Mouse (Mus musculus): ENCODE results near the gene Lrrfip2.
A peak's percentile ranks its signal among the peaks of the same experiment; 100 is the strongest.

The Lrrfip2 gene

DNA sequence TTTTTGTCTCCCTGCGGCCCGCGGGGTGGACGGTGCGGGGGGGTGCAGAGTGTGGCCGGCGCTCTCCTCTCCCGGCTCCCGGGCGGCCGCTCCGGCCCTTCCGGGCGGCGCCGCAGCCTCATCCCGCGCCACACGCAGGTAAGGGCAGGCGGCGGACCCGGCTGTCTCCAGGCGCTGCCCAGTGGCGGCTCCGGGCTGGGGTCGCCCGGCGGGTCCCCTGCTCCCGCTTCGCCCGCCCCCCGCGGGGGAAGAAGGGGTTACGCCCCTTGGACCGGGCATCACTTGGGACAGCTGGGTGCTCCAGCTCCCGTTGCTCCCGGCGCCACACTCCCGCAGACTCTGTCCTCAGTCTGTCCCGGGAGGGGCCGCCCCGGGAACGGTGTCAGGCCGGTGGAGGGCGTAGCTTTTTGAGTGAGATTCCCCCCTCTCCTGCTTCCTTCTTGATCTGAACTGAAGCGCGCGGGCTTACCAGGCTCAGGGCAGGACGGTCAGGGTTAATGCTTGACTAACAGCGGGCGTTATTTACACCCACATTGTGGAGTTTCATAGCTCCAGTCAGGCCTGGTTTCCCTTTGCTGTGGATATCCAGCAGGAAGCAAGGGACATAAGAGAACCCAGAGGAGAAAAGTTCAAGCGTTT is 979 bp downstream of the Lrrfip2 start:
- peak; percentile 69 for DNase-seq (ENCODE audit: low spot score)

DNA sequence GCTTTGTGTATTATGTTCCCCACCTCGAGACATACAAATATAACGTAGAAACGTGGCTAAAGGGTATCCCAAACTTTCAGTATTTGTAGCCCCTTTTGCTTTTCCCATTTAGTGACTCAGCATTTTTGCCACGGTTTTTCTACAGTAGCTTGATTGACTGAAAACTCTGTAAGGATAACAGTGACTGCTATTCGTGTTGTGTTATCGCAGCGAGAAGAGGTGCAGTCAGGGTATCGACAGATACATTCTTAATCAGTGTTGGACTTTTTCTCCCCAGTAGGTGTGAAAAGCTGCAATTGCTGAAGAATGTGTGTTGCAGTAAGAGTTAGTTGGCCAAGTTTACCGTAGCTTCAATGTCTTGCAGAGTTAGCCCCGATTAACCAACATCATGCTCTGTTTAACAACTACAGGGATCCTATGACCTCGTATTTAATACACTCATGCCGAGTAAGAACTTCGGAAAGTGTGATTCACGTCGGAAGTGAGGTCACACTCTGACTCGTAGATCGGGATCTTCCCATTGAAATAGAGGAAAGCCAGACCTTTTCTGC is 1.6 kb downstream of the Lrrfip2 start:
- DNase-seq (ENCODE audit: low spot score) = peak; percentile 59

DNA sequence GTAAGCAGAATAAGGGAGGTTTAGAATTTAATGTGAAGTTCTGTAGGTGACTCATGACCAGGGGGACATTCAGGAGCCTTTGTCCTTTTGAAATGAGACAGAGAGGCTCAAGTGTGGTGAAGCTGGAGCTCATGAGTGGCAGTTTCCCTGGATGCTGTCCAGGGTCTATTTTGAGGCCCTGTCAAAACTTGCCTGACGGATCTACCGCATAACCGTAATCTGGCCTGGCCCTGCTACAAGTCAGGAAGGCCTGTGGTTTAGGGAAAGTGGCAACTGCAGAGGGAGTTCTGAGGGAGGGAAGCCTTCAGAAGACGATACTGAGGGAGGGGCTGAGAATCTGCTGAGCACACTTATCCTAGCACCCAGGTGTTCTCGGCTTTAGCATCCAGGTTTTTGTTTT is 5.1 kb downstream of the Lrrfip2 start:
- DNase-seq (ENCODE audit: low spot score) = no peak

DNA sequence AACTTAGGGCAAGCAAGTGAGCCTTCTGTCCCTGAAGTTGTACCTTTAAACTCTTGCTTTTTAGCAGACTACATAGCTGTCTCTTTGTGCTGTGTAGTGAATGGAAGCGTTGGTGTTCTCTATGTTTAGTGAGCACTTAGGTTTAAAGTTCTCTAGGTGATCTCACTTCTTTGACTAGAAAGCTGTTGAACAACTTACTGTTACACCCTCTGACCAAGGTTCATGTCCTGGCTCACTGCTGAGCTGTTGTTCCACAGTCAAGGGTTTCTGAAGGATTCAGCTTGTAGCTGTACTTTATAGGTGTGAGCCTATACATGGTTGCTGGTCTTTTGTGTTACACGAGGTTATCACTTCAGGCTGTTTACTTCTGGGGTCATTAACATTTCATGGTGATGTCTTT is 5.9 kb downstream of the Lrrfip2 start:
- DNase-seq (ENCODE audit: low spot score) = no peak

DNA sequence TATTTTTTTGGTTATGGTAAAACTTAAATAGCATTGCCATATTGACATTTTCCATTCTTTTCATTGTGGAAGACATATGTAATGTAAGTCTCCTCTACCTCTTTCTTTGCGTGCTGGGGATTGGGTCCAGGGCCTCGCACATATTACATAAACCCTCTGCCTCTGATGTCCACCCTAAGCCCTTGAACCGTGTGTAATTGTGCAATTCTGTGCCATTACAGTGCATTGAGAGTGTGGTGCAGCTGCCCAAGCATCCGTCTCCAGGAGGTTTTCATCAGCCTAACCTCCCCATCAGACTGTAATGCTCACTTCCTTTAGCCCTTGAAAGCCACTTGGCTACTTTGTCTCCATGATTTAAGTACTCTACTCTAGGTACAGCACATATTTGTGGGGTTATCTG is 7.0 kb downstream of the Lrrfip2 start:
- DNase-seq (ENCODE audit: low spot score) = no peak

- no peak for DNase-seq (ENCODE audit: low spot score)
These were observed 9.3 kb downstream of the Lrrfip2 start for GRCm38 (mm10) chr9:111126735-111127134.

DNA sequence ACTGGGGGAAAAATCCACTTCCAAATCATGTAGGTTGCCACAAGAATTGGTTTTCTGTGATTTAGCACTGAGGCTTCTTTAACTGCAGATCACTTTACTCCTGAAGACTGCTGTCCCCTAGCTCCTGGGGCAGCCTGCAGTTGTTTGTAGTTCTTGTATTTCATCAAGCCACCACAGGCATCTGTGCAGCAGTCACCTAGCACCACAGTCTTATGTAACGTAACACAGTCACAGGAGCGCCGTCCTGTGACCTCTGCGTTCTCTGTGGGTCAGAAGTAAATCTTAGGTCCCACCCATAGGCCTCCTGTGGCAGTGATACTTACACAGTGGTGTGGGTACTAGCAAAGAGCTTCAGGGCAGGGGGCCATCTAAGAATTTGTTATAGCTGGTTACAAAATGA is 10.4 kb downstream of the Lrrfip2 start:
- DNase-seq (ENCODE audit: low spot score) = no peak

- no peak for DNase-seq (ENCODE audit: low spot score)
These were observed 12.7 kb downstream of the Lrrfip2 start for GRCm38 (mm10) chr9:111130126-111130525.

DNA sequence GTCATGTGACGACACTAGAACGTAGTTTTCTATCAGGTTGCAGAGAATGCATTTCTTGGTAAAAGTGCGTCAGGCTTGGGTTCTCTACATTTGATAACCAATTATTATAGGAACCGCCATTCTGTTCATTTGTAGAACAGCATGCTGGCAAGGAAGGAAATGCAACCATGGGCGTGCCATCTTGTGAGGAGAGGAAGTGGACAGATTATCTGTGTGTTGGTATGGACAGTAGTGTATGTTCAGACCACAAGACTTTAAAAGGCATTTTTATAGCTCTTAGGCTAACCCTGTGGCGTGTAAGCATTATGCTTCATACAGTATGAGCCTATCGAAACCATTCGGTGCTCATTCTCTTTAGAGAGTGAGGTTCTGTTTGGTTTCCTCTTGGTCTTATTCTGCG is 20.8 kb downstream of the Lrrfip2 start:
- no peak for DNase-seq (ENCODE audit: low spot score)

DNA sequence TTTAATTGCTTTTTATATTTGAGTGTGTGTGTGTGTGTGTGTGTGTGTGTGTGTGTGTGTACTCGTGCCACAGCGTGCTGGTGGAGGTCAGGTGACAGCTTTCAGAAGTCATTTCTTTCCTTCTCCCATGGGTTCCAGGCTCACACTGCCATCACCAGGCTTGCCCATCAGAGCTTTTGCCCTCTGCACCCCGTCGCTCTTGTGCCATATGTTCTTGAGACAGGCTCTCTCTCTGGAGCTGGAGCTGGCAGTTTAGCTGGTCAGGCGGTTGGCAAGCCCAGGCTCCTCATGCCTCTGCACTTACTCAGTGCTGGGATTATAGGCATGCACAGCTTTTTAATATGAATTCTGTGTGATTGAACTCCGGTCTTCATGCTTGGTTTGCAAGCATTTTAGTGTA is 25.3 kb downstream of the Lrrfip2 start:
- no peak for DNase-seq (ENCODE audit: low spot score)

DNA sequence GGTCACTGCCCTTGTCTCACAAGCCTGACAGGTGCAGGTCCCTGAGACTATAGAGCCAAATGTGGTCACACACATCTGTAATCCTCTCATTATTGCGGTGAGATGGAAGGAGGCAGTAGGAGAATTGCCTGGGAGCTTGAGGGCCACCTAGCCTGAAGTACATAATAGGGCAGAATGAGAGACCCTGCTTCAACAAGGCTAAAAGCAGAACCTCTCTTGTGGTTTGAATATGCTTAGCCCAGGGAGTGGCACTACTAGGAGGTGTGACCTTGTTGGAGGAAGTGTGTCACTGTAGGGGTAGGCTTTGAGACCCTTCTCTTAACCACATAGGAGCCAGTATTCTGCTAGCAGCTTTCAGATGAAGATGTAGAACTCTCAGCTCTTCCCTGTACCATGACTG is 26.0 kb downstream of the Lrrfip2 start:
- DNase-seq (ENCODE audit: low spot score) = no peak

DNA sequence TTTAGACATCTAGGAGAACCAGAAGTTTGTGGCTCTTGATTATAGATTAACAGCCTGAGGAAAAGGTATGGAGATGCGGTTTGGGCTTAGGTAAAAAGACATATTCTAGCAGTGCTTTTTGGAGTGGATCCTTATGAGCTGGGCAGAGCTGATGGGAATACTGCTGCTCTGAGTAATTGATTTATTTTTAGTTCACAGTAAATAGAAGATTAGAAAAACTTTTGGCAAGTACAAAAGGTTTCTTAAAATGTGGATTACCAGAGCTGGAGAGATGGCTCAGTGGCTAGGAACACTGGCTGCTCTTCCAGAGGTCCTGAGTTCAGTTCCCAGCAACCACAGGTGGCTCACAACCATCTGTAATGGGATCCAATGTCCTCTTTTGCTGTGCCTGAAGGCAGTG is 27.3 kb downstream of the Lrrfip2 start:
- no peak for DNase-seq (ENCODE audit: low spot score)

- no peak for DNase-seq (ENCODE audit: low spot score)
These were observed 28.3 kb downstream of the Lrrfip2 start for GRCm38 (mm10) chr9:111145497-111146190.

DNA sequence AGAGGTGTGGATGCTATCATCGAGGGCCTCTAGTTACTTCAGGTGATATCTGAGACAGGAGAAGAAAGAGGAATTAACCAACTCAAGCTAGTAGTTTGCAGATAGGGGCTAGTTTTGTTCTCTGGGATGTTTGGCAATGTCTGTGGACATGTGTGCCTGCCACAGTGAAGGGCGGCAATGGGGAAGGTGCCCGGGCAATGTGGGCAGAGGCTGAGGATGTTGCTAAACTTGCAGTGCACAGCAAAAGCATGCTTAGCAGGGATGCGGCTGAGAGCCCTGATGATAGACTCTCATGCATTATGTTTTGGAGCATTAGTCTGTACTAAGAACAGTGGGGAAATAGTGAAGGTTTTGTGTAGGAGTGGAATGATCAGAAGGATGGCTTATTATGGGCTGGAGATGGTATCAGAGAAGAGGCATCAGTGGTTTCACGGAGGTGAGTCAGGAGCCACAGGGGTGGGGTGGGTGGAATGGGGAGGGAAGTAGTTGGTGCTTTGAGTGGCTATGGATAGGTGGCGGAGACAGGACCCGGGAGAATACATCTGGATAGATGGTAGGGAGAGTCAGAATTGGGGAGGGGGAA is 28.9 kb downstream of the Lrrfip2 start:
- no peak for DNase-seq (ENCODE audit: low spot score)

- DNase-seq (ENCODE audit: low spot score) = no peak
These were observed 30.6 kb downstream of the Lrrfip2 start for GRCm38 (mm10) chr9:111148006-111148405.

DNA sequence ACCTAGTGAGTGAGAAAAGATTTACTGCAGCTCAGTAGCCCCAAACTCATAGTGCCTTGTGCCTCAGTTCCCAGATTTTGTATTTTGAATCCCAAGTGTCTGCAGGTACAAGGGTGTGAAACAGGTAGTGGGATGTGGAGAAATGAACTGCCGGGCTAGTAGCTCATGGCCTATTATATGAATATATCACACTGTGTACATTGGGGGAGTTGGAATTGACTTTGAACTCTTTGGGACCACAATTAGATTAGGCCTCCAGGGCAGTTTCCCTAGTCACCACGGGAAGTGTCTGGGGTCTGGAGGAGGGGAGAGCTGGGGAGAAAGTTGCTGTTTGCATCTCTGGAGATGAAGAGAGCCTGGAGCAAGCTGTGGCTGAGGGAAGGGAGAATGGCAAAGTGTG is 31.0 kb downstream of the Lrrfip2 start:
- no peak for DNase-seq (ENCODE audit: low spot score)

GRCm38 (mm10) chr9:111149188-111149945 is 32.0 kb downstream of the Lrrfip2 start:
- DNase-seq (ENCODE audit: low spot score) = peak; percentile 30

DNA sequence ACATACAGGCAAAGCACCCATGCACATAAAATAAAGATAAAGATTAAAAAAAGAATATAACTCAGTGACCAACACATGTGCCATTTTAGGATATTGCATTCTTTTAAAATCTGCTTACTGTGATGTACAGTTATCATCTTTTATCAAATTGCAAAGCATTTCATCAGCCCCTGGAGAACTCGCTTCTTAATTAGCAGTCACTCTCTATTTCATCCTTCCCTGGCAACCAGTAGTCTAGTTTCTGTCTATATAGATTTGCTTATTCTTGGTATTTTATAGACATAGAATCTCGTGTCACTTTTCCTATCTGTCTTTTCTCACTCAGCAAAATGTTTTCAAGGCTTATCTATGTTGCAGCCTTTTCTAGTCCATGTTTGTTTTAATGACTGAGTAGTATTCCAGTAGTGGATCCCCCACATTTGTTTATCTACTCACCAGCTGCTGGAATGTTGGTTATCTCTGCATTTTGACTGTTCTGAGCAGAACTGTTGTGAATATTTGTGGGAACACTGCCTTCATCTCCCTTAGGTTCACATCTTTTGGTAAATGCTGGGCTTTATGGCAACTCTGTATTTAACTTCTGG is 35.0 kb downstream of the Lrrfip2 start:
- no peak for DNase-seq (ENCODE audit: low spot score)

GRCm38 (mm10) chr9:111153026-111153425 is 35.6 kb downstream of the Lrrfip2 start:
- no peak for DNase-seq (ENCODE audit: low spot score)

DNA sequence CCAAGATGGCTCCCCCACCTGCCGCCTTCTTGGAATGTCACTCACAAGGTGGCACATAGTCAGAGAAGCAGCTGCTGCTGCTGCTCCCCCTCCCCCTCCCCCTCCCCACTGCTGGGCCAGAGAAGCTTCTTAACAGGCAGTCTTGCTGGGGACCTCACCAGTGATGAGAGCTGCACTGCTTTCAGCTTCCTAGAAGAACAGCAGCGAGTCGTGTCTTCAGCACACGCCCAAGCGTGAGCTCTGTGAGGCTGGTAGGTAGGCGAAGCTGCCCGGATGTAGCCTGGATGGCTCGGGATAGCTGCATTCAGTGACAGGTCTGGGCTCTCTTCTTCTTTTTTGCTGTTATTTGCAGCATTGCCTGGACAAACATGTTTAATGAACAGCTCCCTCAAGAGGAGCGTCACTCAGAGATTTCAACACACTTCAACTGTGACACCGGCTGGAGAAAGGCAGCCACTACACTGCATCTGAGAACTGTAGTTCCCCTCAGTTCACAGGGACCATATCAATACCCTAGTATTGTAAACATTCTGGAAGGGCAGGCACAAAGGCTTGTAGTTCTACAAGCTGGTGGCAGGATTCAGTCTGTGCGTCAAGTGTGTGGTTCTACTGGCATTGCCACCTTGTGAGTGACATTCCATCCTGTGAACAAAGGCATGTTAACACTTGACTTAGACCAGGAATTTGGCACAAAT is 38.5 kb downstream of the Lrrfip2 start:
- DNase-seq (ENCODE audit: low spot score) = no peak

DNA sequence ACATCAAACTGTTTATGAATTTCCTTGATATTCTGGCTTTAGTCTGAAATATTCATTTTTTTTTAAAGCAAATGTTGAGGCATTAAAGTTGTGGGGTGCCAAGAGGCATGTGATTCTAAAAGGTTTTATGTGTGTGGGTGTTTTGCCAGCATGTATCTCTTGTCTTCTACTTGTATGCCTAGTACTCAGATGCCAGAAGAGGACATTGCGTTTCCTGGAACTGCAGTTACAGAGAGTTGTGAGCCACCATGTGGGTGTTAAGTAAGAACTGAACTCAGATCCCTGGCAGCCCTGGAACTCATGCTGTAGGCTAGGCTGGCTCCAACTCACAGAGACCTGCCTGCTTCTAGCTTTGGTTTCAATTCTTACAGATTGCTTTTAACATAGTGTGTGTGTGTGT is 42.2 kb downstream of the Lrrfip2 start:
- no peak for DNase-seq (ENCODE audit: low spot score)

GRCm38 (mm10) chr9:111161213-111161612 is 43.8 kb downstream of the Lrrfip2 start:
- DNase-seq (ENCODE audit: low spot score) = no peak

Data from embryo, embryonic 10.5 days (tissue).